Mouse (Mus musculus): ENCODE data around the gene Rtn4. TPM values are rescaled to one million over a fixed set of nuclear protein-coding genes. Genes with fewer than 3 reads are reported as not detected.

Rtn4 gene
- total and polyA plus RNA-seq, 3 experiments: 46.5 to 202 (median 57.8) TPM

- H3K27ac ChIP-seq (ENCODE audit: control insufficient read depth, low read depth, low read length): no peak overlapping the region
- H3K79me2 ChIP-seq (ENCODE audit: control insufficient read depth, insufficient read depth, low read length, poor library complexity): no peaks in the 10 kb centered on the region
- H3K9ac ChIP-seq (ENCODE audit: control insufficient read depth, low read depth, low read length, poor library complexity, severe bottlenecking): no peak overlapping the region
- no peaks in the 10 kb centered on the region; a peak in 1 of 4 replicates for H3K4me1 ChIP-seq (ENCODE audit: control insufficient read depth in 1 of 2, insufficient read depth in 2 of 2, low read length in 2 of 2)
- no peaks in the 10 kb centered on the region for H3K36me3 ChIP-seq (ENCODE audit: control insufficient read depth in 1 of 2, insufficient read depth in 2 of 2, low read length in 2 of 2)
- TF ChIP-seq ETS1 (IDR thresholded peaks at IDR 0.05; ENCODE audit: low read depth, low read length) (0 out of 2 replicates have a peak, but pooled peaks have one; percentile 33), TBP (IDR thresholded peaks at IDR 0.05; ENCODE audit: low read depth, low read length) (no peak), GATA1 (IDR thresholded peaks at IDR 0.05; ENCODE audit: low read depth, low read length) (peak; percentile 73), ZNF384 (IDR thresholded peaks at IDR 0.05; ENCODE audit: low read depth, low read length) (no peak)
- no peaks in the 10 kb centered on the region for H3K9me3 ChIP-seq (replicated peaks; ENCODE audit: insufficient read depth, low read length)
- no peaks in the 10 kb centered on the region for H3K27me3 ChIP-seq (ENCODE audit: control insufficient read depth in 1 of 2, insufficient read depth in 2 of 2, low read length in 2 of 2)
- peak; percentile 44 for DNase-seq (ENCODE audit: low read depth, low spot score)
- no peak overlapping the region for H3K4me3 ChIP-seq (ENCODE audit: control insufficient read depth in 1 of 2, insufficient read depth in 1 of 2, low read depth in 2 of 2, low read length in 2 of 2)
Observed at GRCm38 (mm10) chr11:29667634-29668033, 25.1 kb upstream of the Rtn4 start.

DNA sequence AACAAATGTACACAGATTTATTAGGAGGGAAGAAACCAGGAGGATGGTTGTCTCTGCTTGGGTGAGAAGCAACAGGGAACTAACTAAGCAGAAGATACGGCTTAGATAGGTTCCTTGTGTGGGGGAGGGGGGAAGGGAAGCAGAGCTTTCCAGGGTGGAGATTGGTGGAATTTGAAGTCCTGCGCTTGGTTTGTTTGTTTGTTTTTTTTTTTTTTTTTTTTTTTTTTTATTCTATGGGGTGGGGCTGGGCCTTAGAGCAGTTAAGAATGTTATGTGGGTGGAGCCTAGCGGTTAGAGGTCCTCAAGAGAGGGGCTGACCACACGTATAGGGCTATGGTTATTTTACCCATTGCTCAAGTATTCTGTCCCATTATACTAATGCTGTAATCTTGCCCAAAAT, 23.0 kb upstream of the Rtn4 start:
- Histone ChIP-seq H3K79me2 (ENCODE audit: control insufficient read depth, insufficient read depth, low read length, poor library complexity) (no peaks in the 10 kb centered on the region), H3K36me3 (ENCODE audit: control insufficient read depth in 1 of 2, insufficient read depth in 2 of 2, low read length in 2 of 2) (0 out of 4 replicates have a peak, but pooled peaks cover 0 to 2% of the 10 kb centered on the region in 2 experiments), H3K4me3 (ENCODE audit: control insufficient read depth in 1 of 2, insufficient read depth in 1 of 2, low read depth in 2 of 2, low read length in 2 of 2) (no peak overlapping the region), H3K27me3 (ENCODE audit: control insufficient read depth in 1 of 2, insufficient read depth in 2 of 2, low read length in 2 of 2) (no peaks in the 10 kb centered on the region), H3K27ac (ENCODE audit: control insufficient read depth, low read depth, low read length) (no peak overlapping the region), H3K9me3 (replicated peaks; ENCODE audit: insufficient read depth, low read length) (no peaks in the 10 kb centered on the region), H3K4me1 (ENCODE audit: control insufficient read depth in 1 of 2, insufficient read depth in 2 of 2, low read length in 2 of 2) (no peaks in the 10 kb centered on the region; a peak in 2 of 4 replicates), H3K9ac (ENCODE audit: control insufficient read depth, low read depth, low read length, poor library complexity, severe bottlenecking) (no peak overlapping the region)
- TF ChIP-seq ZKSCAN1 (IDR thresholded peaks at IDR 0.05; ENCODE audit: low read depth, low read length): no peak
- no peak for TF ChIP-seq ZC3H11A (IDR thresholded peaks at IDR 0.05; ENCODE audit: low read depth, low read length)
- no peak for TF ChIP-seq CHD2 (IDR thresholded peaks at IDR 0.05; ENCODE audit: low read length)
- no peak for TF ChIP-seq MAZ (IDR thresholded peaks at IDR 0.05; ENCODE audit: low read depth, low read length)
- TF ChIP-seq MEF2A (IDR thresholded peaks at IDR 0.05; ENCODE audit: extremely low read depth, insufficient replicate concordance, low read depth, low read length, poor library complexity, severe bottlenecking): no peak
- no peak for TF ChIP-seq USF2 (IDR thresholded peaks at IDR 0.05; ENCODE audit: borderline replicate concordance in 1 of 2, insufficient read depth in 1 of 2, low read depth in 1 of 2, low read length in 2 of 2)
- no peak for TF ChIP-seq GATA1 (IDR thresholded peaks at IDR 0.05; ENCODE audit: low read depth, low read length)
- no peak for TF ChIP-seq CHD1 (IDR thresholded peaks at IDR 0.05; ENCODE audit: low read depth, low read length)
- no peak for TF ChIP-seq MYC (IDR thresholded peaks at IDR 0.05; ENCODE audit: low read depth, low read length)
- TF ChIP-seq ELF1 (IDR thresholded peaks at IDR 0.05; ENCODE audit: low read depth, low read length): no peak
- TF ChIP-seq POLR2AphosphoS5 (IDR thresholded peaks at IDR 0.05; ENCODE audit: borderline replicate concordance, low read depth, low read length): no peak
- no peak for TF ChIP-seq CTCF (IDR thresholded peaks at IDR 0.05 in 2 of 3, conservative IDR thresholded peaks at IDR 0.05 in 1 of 3; ENCODE audit: control insufficient read depth in 1 of 3, insufficient read depth in 1 of 3, low read depth in 2 of 3, low read length in 3 of 3, poor library complexity in 1 of 3, severe bottlenecking in 1 of 3)
- no peak for TF ChIP-seq MAX (IDR thresholded peaks at IDR 0.05; ENCODE audit: low read length)
- TF ChIP-seq NELFE (IDR thresholded peaks at IDR 0.05; ENCODE audit: low read depth, low read length): no peak
- TF ChIP-seq NRF1 (IDR thresholded peaks at IDR 0.05; ENCODE audit: insufficient read depth, low read depth, low read length, poor library complexity, severe bottlenecking): no peak
- TF ChIP-seq TAL1 (IDR thresholded peaks at IDR 0.05; ENCODE audit: low read length): no peak
- TF ChIP-seq GABPA (IDR thresholded peaks at IDR 0.05; ENCODE audit: low read depth, low read length): no peak
- no peak for TF ChIP-seq SMC3 (IDR thresholded peaks at IDR 0.05; ENCODE audit: low read depth, low read length)
- TF ChIP-seq HCFC1 (IDR thresholded peaks at IDR 0.05; ENCODE audit: low read depth, low read length): no peak
- no peak for DNase-seq (ENCODE audit: low read depth, low spot score)

All from MEL (cell line).